Mouse (Mus musculus): ENCODE results near the gene Fat4. TPM values are rescaled to one million over a fixed set of nuclear protein-coding genes. Genes with fewer than 3 reads are reported as not detected.

Gene Fat4
- 14.0 and 15.2 TPM in 2 replicates for polyA plus RNA-seq (2014; fragmentation: Nextera tagmentation; extraction: Ambion mirVana)

DNA sequence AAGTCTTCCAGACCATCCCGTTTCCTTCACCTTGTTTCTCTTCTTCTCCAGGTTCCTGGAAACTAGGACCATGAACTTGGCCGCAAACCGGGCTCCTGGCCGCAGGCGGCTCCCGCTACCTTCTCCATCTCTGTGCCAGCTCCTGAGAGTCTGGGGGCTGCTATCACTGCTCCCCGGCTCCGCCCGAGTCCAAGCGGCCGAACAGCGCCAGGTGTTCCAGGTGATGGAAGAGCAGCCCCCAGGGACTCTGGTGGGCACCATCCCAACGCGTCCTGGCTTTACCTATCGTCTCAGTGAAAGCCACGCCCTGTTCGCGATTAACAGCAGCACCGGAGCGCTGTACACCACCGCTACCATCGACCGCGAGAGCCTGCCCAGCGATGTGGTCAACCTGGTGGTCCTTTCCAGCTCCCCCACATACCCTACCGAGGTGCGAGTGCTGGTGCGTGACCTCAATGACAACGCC, at the start of gene Fat4:
Gene Fat4 (plus strand): TSS at position 51 of the 466 bp plus-strand sequence.
- peak within 1 kb of the TSS; percentile 80 for H3K4me3 ChIP-seq (ENCODE audit: low read depth, low read length)
- ATAC-seq (replicated peaks; ENCODE audit: low FRiP score), result no peak
- H3K36me3 ChIP-seq (ENCODE audit: control insufficient read depth, insufficient read depth, low read length), result peaks cover 25% of the 10 kb centered on the region
- peak within 1 kb of the TSS; percentile 84 for H3K9ac ChIP-seq (ENCODE audit: low read length)
- H3K27me3 ChIP-seq (ENCODE audit: control insufficient read depth, insufficient read depth, low read length), result no peaks in the 10 kb centered on the region
- DNase-seq (ENCODE audit: low spot score), result peak; percentile 72
- peak within 1 kb of the TSS; percentile 93 for H3K27ac ChIP-seq (ENCODE audit: low read depth, low read length)
- H3K9me3 ChIP-seq (ENCODE audit: control insufficient read depth, low read length), result peaks cover 6% of the 10 kb centered on the region; the same call in 1 of the 2 replicates
- peaks cover 9% of the 10 kb centered on the region; the same call in 1 of the 2 replicates for H3K4me1 ChIP-seq (replicated peaks; ENCODE audit: control insufficient read depth, insufficient read depth, low read length)
- H3K4me2 ChIP-seq (ENCODE audit: low read depth, low read length, severe bottlenecking), result peak within 1 kb of the TSS; percentile 97
- under 1% methylated on average over 29 of the region's 29 CpGs for WGBS

DNA sequence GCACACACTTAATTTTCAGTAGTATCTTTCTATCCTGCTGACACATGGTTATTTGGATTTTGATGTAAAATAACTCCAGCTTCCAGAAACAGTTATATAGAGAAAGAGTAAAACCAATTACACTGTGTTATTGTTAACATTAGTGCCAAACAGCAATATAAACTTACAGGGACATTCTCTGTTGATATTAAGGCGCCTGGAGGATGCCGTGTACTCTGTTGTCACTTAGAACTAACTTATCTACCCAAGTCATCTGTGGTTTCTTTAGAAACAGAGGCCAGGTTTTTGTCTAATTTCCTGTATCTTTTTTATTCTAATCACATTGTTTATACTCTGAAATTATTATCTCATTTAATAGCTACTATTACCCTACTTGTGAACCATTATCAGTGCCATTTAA, 47.3 kb upstream of the Fat4 start:
- Histone ChIP-seq H3K9ac (ENCODE audit: low read length) (no peak overlapping the region), H3K4me2 (ENCODE audit: low read depth, low read length, severe bottlenecking) (no peak overlapping the region), H3K27ac (ENCODE audit: low read depth, low read length) (no peak overlapping the region), H3K27me3 (ENCODE audit: control insufficient read depth, insufficient read depth, low read length) (no peaks in the 10 kb centered on the region), H3K9me3 (ENCODE audit: control insufficient read depth, low read length) (no peaks in the 10 kb centered on the region), H3K36me3 (ENCODE audit: control insufficient read depth, insufficient read depth, low read length) (no peaks in the 10 kb centered on the region), H3K4me3 (ENCODE audit: low read depth, low read length) (no peak overlapping the region), H3K4me1 (replicated peaks; ENCODE audit: control insufficient read depth, insufficient read depth, low read length) (no peaks in the 10 kb centered on the region)
- ATAC-seq (replicated peaks; ENCODE audit: low FRiP score) (no peak), DNase-seq (ENCODE audit: low spot score) (no peak)
- WGBS, result 82% methylated on average over 2 of the region's 2 CpGs

DNA sequence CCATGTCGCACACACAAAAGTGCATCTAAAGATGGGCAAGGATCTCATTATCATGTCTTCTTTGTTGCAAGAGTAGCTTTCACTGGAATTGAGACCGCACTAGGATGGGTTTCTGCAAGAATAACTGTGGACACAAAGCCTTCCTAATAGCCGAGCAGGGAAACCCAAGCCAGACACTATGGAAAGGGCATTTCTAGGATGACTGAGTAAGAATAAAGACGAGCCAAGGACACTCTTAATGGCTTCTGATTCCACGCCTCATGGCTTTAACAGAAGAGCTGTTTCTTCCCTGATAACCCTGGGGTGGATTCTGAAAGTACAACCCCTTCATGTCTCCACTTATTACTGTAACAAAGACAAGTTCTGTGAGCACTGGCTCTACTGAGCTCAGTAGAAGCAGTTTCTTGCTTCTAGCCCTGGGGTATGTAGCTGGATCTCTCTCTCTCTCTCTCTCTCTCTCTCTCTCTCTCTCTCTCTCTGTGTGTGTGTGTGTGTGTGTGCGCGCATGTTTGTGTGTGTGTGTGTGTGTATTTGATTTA, 43.7 kb upstream of the Fat4 start:
- Histone ChIP-seq H3K4me3 (ENCODE audit: low read depth, low read length) (no peak overlapping the region), H3K36me3 (ENCODE audit: control insufficient read depth, insufficient read depth, low read length) (no peaks in the 10 kb centered on the region), H3K9ac (ENCODE audit: low read length) (no peak overlapping the region), H3K27me3 (ENCODE audit: control insufficient read depth, insufficient read depth, low read length) (no peaks in the 10 kb centered on the region), H3K9me3 (ENCODE audit: control insufficient read depth, low read length) (no peaks in the 10 kb centered on the region), H3K27ac (ENCODE audit: low read depth, low read length) (no peak overlapping the region), H3K4me2 (ENCODE audit: low read depth, low read length, severe bottlenecking) (no peak overlapping the region), H3K4me1 (replicated peaks; ENCODE audit: control insufficient read depth, insufficient read depth, low read length) (no peaks in the 10 kb centered on the region)
- no peak for ATAC-seq (replicated peaks; ENCODE audit: low FRiP score)
- DNase-seq (ENCODE audit: low spot score), result no peak
- WGBS, result 46% methylated on average over 7 of the region's 7 CpGs

DNA sequence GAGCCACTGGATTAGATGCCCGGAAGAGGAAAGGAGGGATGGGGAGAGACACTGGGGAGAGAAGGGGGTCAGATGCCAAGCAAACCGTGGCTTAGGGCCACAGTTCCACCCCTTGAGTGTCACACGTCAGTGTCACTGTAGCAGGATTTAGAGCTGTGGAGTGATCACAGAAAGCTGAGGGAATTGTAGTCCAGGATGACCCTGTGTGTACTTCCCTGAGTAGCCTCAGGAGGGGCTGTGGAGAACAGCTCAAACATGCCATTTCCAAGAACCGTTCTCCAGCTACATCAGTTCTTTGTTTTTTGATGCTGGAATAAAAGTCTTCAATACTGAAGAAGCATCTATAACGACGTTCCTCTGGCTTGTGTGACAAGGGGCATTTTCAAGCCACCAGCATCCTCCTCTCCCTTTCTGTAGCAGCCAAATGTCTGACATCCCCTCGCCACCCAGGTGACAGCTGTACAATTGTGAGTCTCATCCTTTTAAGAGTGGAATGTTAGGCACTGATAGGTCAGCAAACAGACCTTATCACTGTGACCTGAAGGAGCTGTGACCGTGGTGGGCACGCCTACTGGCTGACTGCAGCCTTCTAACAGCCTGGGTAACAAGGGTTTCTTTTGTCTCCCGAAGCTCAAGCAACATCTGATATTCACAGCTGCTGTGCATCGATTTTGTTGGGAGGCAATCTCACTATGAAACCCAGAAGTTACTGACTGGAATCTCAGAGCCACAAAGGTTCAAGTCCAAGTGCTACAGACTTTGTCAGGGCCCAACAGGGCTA, 39.9 kb upstream of the Fat4 start:
- DNase-seq (ENCODE audit: low spot score), result no peak
- Histone ChIP-seq H3K27me3 (ENCODE audit: control insufficient read depth, insufficient read depth, low read length) (no peaks in the 10 kb centered on the region), H3K27ac (ENCODE audit: low read depth, low read length) (no peak overlapping the region), H3K36me3 (ENCODE audit: control insufficient read depth, insufficient read depth, low read length) (no peaks in the 10 kb centered on the region), H3K9me3 (ENCODE audit: control insufficient read depth, low read length) (no peaks in the 10 kb centered on the region), H3K4me1 (replicated peaks; ENCODE audit: control insufficient read depth, insufficient read depth, low read length) (no peaks in the 10 kb centered on the region), H3K4me3 (ENCODE audit: low read depth, low read length) (no peak overlapping the region), H3K4me2 (ENCODE audit: low read depth, low read length, severe bottlenecking) (no peak overlapping the region), H3K9ac (ENCODE audit: low read length) (no peak overlapping the region)
- no peak for ATAC-seq (replicated peaks; ENCODE audit: low FRiP score)
- WGBS, result 56% methylated on average over 11 of the region's 11 CpGs

DNA sequence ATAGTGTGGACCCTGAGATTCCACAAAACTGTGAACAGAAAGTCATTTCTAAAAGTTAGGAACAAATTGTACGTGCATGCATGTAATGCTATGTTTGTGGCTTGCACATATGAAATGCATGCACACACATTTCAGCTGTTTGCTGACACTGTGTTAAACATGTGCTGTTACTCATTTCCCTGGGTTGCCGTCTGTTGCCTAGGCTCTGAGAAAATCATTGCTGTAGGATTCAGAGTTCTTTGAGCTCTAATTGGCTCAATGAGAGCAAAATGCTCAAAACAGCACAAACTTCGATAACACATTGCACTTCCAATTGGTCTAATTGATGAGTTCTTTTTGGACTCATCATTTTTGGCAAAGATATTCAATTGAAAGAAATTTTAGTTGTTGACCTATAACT, 37.7 kb upstream of the Fat4 start:
- Histone ChIP-seq H3K4me2 (ENCODE audit: low read depth, low read length, severe bottlenecking) (no peak overlapping the region), H3K27me3 (ENCODE audit: control insufficient read depth, insufficient read depth, low read length) (no peaks in the 10 kb centered on the region), H3K9ac (ENCODE audit: low read length) (no peak overlapping the region), H3K4me3 (ENCODE audit: low read depth, low read length) (no peak overlapping the region), H3K27ac (ENCODE audit: low read depth, low read length) (no peak overlapping the region), H3K9me3 (ENCODE audit: control insufficient read depth, low read length) (no peaks in the 10 kb centered on the region), H3K4me1 (replicated peaks; ENCODE audit: control insufficient read depth, insufficient read depth, low read length) (no peaks in the 10 kb centered on the region), H3K36me3 (ENCODE audit: control insufficient read depth, insufficient read depth, low read length) (no peaks in the 10 kb centered on the region)
- 84% methylated on average over 3 of the region's 3 CpGs for WGBS
- DNase-seq (ENCODE audit: low spot score) (no peak), ATAC-seq (replicated peaks; ENCODE audit: low FRiP score) (no peak)

DNA sequence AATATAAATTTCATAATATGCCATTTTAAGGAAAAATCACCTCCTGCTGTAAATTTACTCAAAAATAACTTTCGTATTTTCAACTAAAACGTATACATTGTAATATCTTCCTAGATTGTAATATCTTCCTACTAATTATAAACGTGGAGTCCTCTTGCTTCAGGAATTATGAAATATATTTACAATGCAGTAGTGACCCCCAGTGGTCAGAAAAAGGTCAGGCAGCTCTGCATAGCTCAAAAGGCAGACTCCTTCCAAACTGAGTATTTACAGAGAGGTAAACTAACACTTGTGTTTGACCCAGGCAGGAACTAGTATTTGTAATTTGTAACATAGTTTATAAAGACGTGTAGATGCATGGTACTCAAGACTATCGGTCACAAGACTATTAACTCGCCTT, 37.2 kb upstream of the Fat4 start:
- WGBS, result 46% methylated on average over 6 of the region's 6 CpGs
- DNase-seq (ENCODE audit: low spot score) (no peak), ATAC-seq (replicated peaks; ENCODE audit: low FRiP score) (peak; percentile 63; the same call in 1 of the 2 replicates)
- Histone ChIP-seq H3K4me2 (ENCODE audit: low read depth, low read length, severe bottlenecking) (no peak overlapping the region), H3K9ac (ENCODE audit: low read length) (no peak overlapping the region), H3K4me3 (ENCODE audit: low read depth, low read length) (no peak overlapping the region), H3K4me1 (replicated peaks; ENCODE audit: control insufficient read depth, insufficient read depth, low read length) (no peaks in the 10 kb centered on the region), H3K27ac (ENCODE audit: low read depth, low read length) (no peak overlapping the region), H3K27me3 (ENCODE audit: control insufficient read depth, insufficient read depth, low read length) (no peaks in the 10 kb centered on the region), H3K9me3 (ENCODE audit: control insufficient read depth, low read length) (no peaks in the 10 kb centered on the region), H3K36me3 (ENCODE audit: control insufficient read depth, insufficient read depth, low read length) (no peaks in the 10 kb centered on the region)

DNA sequence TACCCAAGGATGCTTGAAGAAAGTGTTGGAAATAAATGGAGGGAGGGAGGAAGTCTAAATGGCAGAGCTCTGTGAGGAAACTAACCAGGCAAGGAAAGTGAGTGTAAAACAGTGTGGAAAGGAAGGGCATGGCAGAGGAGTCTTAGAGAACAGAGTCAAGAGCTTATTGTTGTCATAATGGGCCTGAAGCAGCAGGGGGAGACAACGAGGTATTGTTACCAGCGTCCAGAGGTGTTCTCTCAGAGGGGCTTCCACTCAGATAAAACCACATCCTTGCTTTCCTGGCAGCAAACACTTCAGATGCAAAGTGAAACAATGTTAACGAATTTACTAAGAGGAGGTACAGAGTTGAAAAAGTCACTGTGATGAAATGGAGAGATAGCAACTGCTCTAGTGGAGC, 33.1 kb upstream of the Fat4 start:
- Histone ChIP-seq H3K27me3 (ENCODE audit: control insufficient read depth, insufficient read depth, low read length) (no peaks in the 10 kb centered on the region), H3K36me3 (ENCODE audit: control insufficient read depth, insufficient read depth, low read length) (no peaks in the 10 kb centered on the region), H3K4me1 (replicated peaks; ENCODE audit: control insufficient read depth, insufficient read depth, low read length) (no peaks in the 10 kb centered on the region), H3K9me3 (ENCODE audit: control insufficient read depth, low read length) (no peaks in the 10 kb centered on the region), H3K9ac (ENCODE audit: low read length) (no peak overlapping the region), H3K4me3 (ENCODE audit: low read depth, low read length) (no peak overlapping the region), H3K4me2 (ENCODE audit: low read depth, low read length, severe bottlenecking) (no peak overlapping the region), H3K27ac (ENCODE audit: low read depth, low read length) (no peak overlapping the region)
- ATAC-seq (replicated peaks; ENCODE audit: low FRiP score), result no peak
- WGBS, result 16% methylated on average over 3 of the region's 3 CpGs
- DNase-seq (ENCODE audit: low spot score), result no peak

DNA sequence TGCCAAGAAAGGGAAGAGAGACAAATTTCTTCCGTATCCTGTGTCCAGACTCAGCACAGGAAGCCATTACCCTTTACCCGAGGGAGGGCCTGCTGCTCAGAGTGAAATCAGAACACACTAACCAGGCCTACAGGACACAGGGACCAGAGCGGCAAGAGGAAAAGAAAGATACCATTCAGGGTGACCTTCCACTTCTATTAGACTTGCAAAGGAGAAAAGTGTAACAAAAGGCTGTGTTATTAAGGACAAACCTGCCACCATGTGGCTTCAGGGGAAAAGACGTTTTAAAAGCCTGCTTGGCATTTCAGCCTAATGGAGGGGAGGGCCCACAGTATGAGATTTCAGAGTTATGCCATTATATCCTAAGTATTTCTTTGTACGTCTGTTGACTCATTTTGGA, 26.1 kb upstream of the Fat4 start:
- Histone ChIP-seq H3K4me1 (replicated peaks; ENCODE audit: control insufficient read depth, insufficient read depth, low read length) (0 out of 2 replicates have a peak, but pooled peaks cover 2% of the 10 kb centered on the region), H3K27ac (ENCODE audit: low read depth, low read length) (no peak overlapping the region), H3K4me3 (ENCODE audit: low read depth, low read length) (no peak overlapping the region), H3K9me3 (ENCODE audit: control insufficient read depth, low read length) (no peaks in the 10 kb centered on the region), H3K36me3 (ENCODE audit: control insufficient read depth, insufficient read depth, low read length) (no peaks in the 10 kb centered on the region), H3K27me3 (ENCODE audit: control insufficient read depth, insufficient read depth, low read length) (no peaks in the 10 kb centered on the region), H3K9ac (ENCODE audit: low read length) (no peak overlapping the region), H3K4me2 (ENCODE audit: low read depth, low read length, severe bottlenecking) (no peak overlapping the region)
- ATAC-seq (replicated peaks; ENCODE audit: low FRiP score), result no peak
- 47% methylated on average over 5 of the region's 5 CpGs for WGBS
- DNase-seq (ENCODE audit: low spot score), result no peak

Data from forebrain, embryonic 11.5 days (tissue).